Mouse (Mus musculus) embryo, embryonic 10 days (tissue): ENCODE results near the gene Taf15.
A peak's percentile ranks its signal among the peaks of the same experiment; 100 is the strongest.

Experiments used
- DNase-seq: peaks from one replicate; pipeline ENCODE4 v3.0.0-alpha.2; 2015; ENCODE audit warnings: low spot score

Gene Taf15

DNA sequence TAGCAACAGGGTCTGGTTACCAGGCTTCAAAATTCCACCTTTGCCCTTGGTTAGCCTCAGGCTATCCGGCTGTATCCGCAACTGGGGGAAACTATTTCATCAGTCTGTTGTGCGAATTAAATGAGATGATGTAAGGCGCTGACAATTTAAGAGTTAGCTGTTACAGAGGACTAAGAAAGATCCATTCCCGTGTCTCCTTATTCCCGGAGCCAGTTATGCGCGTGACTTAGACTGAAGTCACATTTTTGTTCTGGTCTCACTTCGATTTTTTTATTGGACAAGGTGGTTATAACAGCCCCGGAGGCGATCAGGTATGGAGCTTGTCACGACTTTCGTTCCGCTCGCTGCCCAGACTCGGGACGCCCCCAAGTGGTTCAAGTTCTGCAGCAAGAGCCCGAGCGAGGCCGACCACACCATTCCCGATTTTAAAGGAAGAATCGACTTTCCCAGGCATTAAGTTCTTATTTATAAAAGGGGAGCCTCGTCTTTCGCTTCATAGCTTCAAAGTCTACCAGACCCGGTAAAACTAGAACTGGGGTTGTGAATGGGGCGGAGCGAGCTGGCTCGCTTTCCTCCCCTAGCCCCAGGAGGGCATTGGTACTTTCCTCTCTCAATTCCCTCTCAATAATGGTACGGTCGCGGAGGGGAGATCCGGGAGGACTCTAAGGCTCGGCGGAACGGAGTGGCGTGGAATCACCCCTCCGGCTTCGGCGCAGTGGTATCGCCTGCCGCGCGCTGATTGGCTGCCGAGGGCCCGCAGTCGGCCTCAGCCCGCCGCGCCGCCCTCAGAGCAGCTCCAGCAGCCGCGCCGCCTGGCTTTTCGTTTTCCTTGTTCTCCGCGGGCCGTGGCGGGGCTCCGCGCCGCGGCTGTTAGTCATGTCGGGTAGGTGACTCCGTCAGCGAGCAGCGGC lies at the start of gene Taf15:
TSS of gene Taf15 (plus strand) at position 763 of the 911 bp plus-strand sequence.
- DNase-seq: peak; percentile 100

DNA sequence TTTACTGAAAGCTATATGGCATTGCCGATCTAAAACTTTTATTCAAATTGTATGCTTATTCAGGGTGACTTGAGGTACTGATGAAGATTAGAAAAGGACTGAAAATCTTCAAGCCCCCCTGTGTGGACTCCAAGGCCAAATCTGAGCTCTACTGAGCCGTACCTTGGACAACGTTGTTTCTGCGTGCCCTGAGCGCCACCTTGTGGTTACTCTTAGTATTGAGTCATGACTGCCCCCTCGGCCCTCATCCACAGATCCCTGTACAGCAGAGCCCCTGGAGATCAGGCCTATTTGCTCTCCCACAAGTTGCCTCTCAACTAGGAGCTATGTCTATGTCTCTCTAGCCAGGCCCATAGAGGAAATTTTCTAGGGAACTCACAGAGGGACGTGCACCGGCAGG lies 48.2 kb upstream of the Taf15 start:
- peak; percentile 90 for DNase-seq

DNA sequence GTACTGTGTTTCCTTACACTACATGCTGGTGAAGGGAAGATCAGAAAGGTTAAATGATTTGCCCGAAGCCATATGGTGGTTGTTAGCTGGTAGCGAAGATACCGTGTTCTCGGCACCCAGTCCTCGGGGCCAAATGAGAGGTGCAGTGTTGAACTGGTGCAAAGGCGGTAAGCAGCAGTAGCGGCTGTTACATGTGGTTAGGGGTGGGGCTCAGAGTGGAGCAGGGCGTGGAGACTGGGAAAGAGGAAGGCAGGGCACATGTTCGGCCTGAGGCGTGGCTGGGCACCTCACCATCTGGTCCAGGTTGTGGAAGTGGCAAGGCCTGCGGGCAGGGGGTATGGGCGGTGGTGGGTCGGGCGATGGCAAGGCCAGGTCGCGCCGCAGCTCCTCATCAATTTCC lies 45.9 kb upstream of the Taf15 start:
- no peak for DNase-seq

DNA sequence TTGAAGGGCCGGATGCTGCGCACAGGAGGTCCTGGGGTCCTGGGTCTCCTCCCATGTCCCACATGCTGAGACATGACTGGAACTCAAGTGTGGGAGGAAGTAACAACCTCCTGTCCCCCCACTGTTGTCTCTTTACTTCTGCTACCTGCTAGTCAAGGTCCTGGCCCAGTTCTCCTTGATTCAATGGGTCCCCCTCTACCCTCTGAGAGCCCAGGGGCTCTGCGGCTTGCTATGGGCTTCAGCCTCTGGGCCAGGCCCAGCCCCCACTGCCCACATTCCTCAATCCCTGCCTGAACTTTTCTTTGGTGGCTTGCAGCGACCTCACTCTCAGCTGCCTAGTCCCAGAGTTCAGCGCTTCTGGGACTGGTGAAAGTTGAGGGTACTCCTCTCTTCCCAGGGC lies 43.5 kb upstream of the Taf15 start, which contains the start of gene Gas2l2:
TSS of gene Gas2l2 (minus strand) at position 101 of the 400 bp plus-strand sequence.
- no peak for DNase-seq

DNA sequence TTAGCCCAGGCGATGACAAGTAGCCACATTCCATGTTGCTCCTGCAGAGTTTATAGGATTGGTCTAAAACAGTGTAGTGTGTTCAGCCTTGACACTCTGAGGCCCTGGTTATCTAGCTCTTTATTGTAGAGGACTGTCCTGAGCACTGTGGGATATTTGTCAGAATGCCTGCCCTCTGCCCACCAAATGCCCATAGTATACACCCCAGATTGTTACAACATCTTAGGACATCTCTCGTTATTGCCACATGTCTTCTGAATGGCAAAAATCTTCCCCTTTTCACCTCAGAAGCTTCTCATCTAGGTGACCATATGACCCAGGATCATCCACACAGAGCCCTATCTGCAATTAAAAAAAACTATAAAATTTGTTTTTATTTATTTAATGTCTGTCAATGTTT lies 40.4 kb upstream of the Taf15 start:
- DNase-seq: no peak

DNA sequence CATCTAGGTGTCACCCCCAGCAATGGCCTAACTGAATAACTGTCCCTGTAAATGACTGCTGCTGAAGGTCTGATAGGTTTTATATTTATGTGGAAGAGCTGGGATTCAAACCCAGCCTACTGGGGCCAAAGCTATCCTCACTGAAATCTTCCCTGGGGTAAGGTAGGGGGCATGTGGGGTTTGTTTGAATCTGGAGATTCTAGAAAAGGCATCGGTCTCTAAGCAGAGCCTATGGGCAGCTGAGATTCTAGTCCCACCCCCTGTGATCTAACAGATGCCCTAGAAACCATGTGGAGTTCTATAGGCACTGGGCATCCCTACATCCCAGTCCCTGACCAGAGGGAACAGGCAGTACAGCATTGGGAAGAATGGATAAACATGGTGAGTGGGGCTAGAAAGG lies 35.5 kb upstream of the Taf15 start, which contains the start of gene 1700020L24Rik:
TSS of gene 1700020L24Rik (plus strand) at position 301 of the 400 bp plus-strand sequence.
- no peak for DNase-seq

DNA sequence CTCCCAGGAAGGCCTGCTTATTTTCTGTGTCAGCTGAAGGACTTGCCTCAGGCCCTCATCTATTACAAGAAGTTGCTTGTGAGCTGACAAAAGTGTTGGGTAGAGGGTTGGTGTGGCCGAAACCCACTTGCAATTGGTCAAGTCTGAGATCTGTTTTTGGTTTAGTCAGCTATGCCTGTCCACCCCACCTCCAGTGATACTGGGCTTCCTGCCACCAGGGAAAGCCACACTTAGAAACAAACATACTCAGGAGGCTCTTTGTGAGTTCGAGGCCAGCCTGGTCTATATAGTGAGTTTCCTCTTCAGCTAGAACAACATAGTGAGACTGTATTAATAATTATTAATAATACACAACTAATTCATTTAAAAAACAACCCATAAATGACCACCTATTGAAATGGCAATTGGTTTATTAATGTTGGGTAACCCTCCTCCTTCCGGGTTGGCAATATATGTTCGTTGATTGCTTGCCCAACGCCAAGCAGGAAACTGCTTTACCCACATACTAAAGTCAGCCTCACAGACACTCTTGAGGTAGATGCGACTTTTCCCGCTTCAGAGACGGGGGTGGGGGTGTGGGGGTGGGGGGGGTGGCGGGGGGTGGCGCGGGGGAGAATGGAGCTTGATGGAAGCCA lies 33.3 kb upstream of the Taf15 start:
- DNase-seq: no peak

DNA sequence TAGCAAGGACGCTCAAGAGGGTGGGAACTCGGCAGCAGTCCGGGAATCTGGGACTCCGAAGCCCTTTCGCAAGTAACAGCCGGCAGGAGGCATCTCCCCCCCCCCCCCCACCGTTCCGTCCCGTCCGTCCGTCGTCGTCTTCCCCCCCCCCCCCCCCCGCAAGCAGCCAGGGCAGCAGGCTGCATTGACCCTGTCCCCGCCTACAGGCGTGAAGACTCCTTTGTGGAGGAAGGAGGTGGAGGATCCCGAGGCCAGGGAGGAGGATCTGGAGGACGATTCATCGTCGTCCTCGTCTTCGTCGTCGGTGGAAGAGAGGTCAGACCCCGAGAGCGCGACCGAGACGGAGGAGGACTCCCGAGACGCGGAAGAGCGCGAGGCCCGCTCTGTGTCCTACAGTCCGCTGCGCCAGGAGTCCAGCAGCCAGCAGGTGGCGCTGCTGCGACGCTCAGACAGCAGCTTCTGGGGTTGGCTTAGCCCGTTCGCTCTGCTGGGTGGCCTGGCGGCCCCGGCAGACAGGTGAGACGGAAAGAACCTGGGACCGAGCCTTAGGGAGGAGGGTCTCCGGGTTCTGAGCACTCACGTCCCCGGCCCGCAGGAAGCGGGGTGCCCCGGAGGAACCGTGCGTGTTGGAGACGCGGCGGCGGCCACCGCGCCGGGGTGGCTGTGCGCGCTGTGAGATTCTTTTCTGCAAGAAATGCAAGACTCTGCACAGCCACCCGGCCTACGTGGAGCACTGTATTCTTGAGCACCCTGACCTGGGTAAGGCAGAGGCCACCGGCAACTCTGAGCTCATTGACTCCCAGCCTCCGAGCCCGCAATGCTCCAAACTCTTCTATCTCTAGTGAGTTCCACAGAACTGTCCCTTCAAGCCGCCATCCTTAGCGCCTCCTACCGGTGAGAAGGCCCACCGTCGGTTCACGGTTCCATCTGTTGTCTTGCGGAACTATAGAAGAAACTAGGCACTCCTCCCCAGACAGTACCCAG lies 32.5 kb upstream of the Taf15 start:
- peak; percentile 98 for DNase-seq

DNA sequence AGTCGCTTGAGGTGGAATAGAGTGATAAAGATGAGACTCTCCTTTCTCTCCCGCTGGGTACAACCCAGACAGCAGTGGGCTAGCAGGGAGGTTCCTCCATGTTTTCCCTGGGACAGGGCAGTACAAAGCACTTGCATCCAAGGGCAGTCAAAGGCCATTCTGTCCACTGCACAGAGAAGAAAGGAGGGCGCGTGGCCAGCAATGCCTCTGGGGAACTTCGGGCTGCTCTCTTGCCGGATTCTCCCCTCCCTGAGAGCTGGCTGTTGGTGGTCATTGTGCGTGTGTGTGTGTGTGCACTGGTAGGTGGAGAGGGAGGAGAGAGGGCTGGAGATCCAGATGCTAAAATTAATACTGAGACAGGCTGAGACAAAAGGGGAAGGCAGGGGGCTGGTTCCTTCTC lies 31.7 kb upstream of the Taf15 start:
- no peak for DNase-seq

DNA sequence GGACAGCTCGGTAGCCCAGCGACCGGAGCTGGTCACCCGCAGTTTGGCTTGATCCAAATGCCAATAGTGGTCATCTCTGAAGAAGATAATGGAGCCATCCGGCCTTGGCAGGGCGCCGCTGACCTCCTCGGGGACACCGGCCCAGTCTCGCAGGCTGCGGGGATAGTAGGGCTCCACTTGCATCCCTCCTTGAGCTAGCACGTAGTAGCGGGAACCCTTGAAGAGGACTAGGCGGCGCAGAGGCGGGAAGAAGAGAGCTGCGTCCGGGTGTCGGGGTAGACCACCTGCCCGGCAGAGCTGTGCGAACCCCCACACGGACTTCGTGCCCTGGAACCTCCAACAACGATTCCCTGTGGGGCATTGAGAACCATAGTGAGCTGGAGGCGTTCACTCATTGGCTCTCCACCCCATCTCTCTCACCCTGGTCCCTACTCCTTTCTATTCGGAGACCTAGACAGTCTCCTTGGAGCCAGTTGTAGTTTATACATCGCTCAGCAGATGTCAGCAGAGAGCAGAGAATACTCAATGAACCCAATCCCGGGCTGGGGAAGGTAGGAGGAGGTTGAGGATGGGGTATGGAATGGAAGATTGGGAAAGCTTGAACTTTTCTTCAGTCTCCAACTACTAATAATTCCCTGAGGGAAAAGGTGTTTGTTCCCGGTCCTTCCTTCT lies 30.2 kb upstream of the Taf15 start:
- peak; percentile 90 for DNase-seq

DNA sequence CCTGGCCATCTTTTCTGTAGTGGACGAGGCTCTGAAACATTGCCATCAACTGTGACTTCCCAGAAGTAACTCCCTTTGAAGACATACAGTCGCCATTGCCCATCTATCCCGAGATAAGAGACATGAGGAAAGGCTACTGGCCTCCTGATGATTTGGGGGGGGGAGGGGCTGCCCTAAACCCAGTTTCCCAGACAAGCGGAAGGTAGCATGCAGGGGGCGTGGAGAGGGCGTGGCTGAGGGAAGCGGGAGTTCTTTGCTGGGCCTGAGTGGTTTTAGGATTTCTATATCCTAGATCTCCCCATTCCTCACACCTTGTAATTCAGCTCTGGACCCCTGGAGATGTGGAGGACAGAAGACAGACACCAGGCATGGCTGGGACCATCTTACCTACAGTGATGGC lies 29.1 kb upstream of the Taf15 start:
- DNase-seq: no peak

DNA sequence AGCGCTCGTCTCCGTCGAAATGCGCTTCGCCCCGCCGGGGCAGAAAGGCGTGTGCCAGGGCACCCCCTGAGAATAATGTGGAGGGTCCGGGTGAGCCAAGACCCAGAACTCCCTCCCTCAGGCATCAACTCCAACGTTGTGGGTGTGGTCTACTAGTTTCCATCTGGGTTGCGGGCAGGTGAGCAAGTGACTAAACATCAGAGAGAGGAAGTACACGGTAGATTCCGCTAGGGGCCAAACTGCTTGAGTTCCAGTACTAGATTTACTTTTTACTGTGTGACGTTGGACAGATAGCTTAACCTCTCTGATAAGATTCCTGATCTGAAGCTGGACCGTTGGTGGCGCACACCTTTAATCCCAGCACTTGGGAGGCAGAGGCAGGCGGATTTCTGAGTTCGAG lies 27.9 kb upstream of the Taf15 start:
- DNase-seq: no peak

DNA sequence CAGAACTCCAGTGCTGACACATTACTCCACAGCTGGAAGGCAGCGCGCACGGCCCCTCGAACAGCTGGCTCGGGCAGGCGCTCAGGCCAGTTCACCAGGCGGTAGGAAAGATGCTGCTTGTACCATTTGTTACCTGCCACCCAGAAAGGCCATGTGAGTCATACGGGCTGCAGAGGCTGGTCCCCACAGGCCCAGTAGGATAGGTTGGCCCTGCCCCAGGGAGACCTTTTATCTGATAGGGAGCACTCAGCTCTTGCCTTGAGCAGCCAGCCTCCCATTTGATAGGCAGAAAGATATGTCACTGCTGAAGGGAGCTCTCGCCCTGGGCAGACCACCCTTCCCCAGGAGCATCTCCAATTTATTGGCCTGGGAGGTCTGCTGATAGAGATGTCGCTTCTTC lies 25.3 kb upstream of the Taf15 start:
- DNase-seq: no peak

DNA sequence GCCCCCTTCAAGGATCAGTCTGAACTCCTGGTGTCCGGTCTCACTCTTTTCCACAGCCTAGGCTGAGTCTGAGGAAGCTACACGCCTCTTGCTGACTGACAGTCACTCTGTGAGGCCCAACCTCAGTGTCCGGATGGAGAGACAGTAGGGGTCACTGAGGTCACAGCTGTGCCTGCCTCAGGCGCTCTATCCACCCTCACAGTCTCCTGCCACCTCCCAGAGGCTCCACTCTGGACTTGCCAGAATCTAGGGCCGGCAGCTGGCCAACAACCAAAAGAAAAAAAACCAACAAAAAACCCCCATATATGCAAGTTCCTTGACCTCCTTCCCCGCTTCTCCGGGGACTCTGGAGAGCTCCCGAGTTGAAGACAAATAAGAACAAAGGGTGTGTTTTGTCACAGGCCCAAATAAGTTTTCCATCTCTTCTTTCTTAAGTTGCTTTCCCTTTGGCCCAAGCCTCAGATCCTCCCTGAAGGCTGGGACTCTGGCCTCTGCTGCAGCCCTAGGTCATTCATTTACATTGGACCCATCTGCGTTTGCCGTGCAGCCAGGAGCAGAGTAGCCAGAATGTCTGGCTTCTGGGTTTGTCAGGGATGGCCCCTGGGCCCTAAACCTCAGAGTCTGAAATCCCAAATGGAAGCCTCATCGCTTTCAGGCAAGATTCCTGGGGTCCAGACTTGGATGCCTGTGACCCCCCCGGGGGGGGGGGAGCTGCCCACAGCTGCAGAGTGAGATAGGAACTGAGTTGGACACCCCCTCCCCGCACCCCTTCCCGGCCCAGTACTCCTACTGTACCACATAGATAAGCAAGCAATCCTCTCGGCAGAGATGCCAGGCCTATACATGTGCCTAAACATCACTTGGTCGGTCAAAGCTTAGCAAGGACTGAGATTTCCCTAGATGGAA lies 24.6 kb upstream of the Taf15 start:
- DNase-seq: peak; percentile 80

DNA sequence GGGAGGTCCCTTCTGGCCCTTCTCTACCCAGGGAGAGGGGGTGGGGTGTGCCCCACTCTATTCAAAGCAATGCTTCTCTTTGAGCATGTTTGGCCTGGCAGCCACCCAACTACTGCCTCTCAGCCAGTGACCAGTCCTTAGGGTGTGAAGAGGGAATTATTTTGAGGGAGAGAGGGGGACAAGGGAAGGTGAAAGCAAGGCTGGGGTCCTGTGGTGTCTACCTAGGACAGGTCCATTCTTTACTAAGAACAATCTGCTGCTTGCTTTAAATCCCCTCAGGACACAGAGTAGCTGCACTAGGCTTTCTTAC lies 24.0 kb upstream of the Taf15 start:
- DNase-seq: no peak

DNA sequence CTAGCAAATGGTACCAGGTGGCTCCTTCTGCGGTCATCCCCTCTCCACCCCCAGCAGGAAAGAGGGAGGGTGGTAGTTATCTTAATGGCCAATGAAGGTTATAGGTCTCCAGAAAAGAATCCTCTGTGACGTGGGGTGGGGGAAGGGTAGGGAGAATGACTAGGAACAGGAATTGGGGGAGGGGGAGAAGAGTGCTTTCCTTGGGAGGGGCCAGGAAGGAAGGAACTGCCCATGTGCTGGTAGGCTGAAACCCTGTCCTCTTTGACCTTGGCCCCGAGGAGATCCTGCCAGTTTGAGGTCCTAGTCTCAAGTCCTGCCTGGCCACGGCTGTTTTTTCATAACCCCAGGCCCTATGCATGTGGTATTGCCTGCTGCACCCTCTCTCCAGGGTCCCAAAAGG lies 23.6 kb upstream of the Taf15 start:
- DNase-seq: no peak

DNA sequence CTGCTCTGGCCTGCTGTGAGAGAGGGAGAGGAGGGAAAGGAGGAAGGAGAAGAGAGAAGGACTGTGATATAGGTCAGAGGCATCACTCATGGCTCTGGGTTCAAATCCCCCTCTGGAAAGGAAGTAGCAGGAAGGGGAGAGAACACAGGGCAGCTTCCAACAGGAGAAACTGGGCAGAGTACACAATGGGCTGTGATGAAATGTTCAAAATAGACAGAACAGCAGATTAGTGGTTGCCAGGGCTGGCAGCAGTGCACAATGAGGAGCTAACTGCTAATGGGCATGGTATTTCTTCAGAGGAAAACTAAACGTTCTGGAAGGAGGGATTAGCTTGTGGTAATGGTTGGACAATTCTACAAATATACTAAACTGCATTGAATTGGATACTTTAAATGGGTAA lies 22.3 kb upstream of the Taf15 start:
- no peak for DNase-seq

DNA sequence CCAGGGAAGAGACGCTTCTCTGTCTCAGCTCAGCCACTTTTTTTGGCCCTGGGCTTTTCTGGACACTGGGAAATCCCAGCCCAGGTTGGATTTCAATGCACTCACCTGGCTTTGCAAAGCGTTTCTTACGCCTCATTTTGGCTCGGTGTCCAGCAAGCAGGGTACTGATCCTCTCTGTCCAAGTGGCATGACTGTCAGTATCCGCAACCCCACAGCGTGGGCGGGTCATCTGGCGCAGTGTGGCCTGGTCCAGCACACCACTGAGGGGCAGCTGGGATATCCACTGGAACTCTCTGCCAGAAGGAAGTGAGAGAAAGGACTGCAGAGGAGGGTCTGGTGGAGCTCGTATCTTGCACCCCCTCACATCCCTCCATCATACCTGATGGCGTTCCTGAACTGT lies 21.6 kb upstream of the Taf15 start:
- no peak for DNase-seq

DNA sequence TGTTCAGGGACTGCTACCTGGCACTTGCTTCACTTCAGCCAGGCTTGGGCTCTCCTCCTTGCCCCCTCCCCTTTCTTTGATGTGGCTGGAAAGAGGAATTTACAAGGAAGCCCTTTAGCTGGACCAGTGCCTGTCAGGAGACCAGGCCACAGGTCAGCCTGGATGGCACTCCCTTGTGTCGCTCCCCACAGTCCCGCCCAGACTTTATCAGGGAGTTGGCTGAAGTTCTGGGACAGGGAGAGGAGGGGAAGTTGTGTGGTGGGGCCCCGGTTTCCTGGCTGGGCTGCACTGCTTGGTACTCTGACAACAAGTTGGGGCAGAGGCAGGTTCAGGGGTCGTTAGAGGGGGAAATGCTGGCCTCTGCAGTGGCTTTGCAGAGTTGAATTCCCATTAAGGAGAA lies 18.3 kb upstream of the Taf15 start:
- no peak for DNase-seq

DNA sequence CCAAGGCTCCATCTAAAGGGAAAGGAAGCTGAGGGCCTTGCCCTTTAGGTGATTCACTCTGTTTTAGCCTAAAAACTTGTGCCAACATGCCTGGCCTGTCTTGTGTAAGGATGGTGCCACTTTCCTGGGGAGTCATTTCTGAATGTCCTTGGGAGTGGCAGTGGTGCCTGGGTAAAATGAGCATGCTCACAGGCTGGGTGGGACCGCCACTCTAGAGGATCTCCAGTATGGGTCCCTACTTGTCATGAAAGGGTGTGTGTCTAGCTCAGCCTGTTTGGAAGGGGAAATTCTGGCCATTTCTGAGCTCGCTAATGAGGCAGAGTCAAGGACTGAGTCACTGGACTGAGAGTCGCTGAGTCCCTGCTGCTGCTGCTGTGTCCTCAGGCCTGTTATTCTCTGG lies 17.3 kb upstream of the Taf15 start:
- DNase-seq: no peak

DNA sequence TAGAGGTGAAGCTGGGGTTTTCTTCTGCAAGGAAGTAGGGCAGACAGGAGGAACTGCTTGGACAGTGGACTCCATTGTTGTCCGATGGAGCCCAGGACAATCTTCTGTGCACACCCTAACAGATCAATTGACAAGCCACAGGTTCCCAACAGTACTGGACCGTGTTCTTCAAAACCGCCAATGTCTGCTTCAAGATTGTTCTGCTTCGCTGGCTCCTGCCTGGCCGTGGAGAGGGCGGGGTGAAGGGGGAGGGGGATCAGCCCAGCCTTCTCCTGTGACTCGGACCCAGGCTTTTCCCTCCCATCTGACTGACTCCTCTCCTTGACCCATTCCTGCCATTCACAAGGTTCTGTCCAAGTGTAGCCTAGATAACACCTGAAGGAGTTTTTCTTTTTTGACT lies 15.6 kb upstream of the Taf15 start:
- no peak for DNase-seq
